Mouse (Mus musculus) brain, embryonic 14.5 days (tissue): ENCODE data around the gene Tmem100. TPM values are rescaled to one million over a fixed set of nuclear protein-coding genes. Genes with fewer than 3 reads are reported as not detected.

Experiments used
- DNase-seq: peaks from one replicate; pipeline ENCODE4 v3.0.0-alpha.2; 2011; ENCODE audit warnings: low read depth
- CTCF ChIP-seq: fragments of 200-500 bp; IDR thresholded peaks from 2 replicates; pipeline ENCODE4 v1.5.1; 2012; ENCODE audit warnings: inconsistent platforms, mild to moderate bottlenecking, moderate library complexity, borderline replicate concordance; ENCODE audit not compliant: insufficient read depth, insufficient read length; ENCODE audit errors: extremely low read depth
- POLR2A ChIP-seq: fragments of 200-500 bp; IDR thresholded peaks from 2 replicates; pipeline ENCODE4 v1.6.1; 2012; ENCODE audit warnings: mild to moderate bottlenecking, inconsistent platforms, borderline replicate concordance; ENCODE audit not compliant: poor library complexity, insufficient read depth, insufficient read length, severe bottlenecking; ENCODE audit errors: extremely low read depth
- polyA plus RNA-seq: library from polyadenylated mRNA; depleted of rRNA; stranded (reverse); fragments of >200 nt; gene quantifications from 2 replicates; pipeline ENCODE4 v1.2.3, GENCODE M21; 2012

Gene Tmem100
- polyA plus RNA-seq, 1 experiment: 6.5 TPM

GRCm38 (mm10) chr11:89998996-89999770, 31.0 kb upstream of the Tmem100 start:
- TF ChIP-seq POLR2A (no peak), CTCF (no peak)
- DNase-seq: no peak

GRCm38 (mm10) chr11:90000666-90001065, 29.5 kb upstream of the Tmem100 start:
- TF ChIP-seq POLR2A: no peak
- TF ChIP-seq CTCF: no peak
- DNase-seq: no peak

- DNase-seq: no peak
- no peak for TF ChIP-seq POLR2A
- TF ChIP-seq CTCF: no peak
Observed at GRCm38 (mm10) chr11:90001396-90002230, 28.5 kb upstream of the Tmem100 start.

- TF ChIP-seq CTCF: no peak
- no peak for TF ChIP-seq POLR2A
- DNase-seq: peak; percentile 83
Observed at GRCm38 (mm10) chr11:90002231-90002986, 27.7 kb upstream of the Tmem100 start, which contains the start of gene Pctp. Gene Pctp, minus strand, starts transcription at chr11:90002894.

- DNase-seq: no peak
Observed at GRCm38 (mm10) chr11:90002987-90003348, 27.2 kb upstream of the Tmem100 start.

GRCm38 (mm10) chr11:90003386-90003785, 26.8 kb upstream of the Tmem100 start:
- no peak for DNase-seq
- TF ChIP-seq CTCF (no peak), POLR2A (no peak)

More at GRCm38 (mm10) chr11:90002987-90003348, 27.2 kb upstream of the Tmem100 start:
- TF ChIP-seq CTCF (no peak), POLR2A (no peak)

GRCm38 (mm10) chr11:90006111-90006510, 24.0 kb upstream of the Tmem100 start:
- DNase-seq: no peak
- TF ChIP-seq POLR2A (no peak), CTCF (no peak)

- TF ChIP-seq POLR2A (no peak), CTCF (no peak)
- DNase-seq: no peak
Observed at GRCm38 (mm10) chr11:90007791-90008531, 22.2 kb upstream of the Tmem100 start.

GRCm38 (mm10) chr11:90013657-90014056, 16.5 kb upstream of the Tmem100 start:
- TF ChIP-seq CTCF (no peak), POLR2A (no peak)
- no peak for DNase-seq

GRCm38 (mm10) chr11:90015281-90015680, 14.9 kb upstream of the Tmem100 start:
- DNase-seq: no peak
- TF ChIP-seq CTCF (no peak), POLR2A (no peak)
